Mouse (Mus musculus): ENCODE data around the gene Zfp280d. TPM values are rescaled to one million over a fixed set of nuclear protein-coding genes. Genes with fewer than 3 reads are reported as not detected.

Zfp280d gene
- polyA plus RNA-seq, 1 experiment from 2014 or later: 24.0 TPM

DNA sequence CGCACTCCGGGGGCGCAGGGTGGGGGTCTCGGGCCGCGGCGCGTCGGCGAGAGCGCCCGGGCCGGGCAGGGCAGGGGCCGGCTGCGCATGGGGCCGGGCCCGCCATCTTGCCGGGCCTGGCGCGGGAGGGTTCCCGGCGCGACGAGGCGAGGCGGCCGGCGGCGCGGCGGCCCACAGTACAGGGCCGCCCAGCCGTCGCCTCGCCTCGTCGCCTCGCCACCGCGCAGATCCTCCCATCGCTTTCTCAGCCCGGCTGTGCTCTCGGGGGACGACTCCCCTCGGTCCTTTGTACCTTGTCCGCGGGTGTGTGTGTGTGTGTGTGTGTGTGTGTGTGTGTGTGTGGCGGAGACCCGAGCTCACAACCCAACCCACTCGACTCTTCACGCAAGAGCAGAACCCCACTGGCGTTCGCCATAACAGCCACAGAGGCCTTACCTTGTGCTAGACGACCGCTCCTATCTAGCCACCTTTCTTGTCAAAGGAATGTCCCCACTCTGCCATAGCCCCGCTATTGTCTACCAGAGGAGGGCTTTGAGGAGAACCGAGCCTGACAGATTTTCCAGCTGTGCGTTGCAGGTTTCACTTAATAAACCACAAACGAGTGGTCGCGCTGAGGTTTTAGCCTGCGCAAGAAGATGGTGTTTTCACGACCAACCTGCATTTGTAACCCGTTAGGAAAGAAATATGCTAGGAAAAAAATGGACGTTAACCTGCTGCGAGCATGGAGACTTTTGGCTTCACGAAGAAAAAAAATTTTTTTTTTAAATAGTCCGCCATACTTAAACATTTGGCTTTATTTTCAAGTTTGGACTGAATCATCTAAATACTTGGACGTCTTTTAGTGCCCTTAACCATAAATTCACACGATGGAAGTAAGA, 680 bp downstream of the Zfp280d start:
- Histone ChIP-seq H3K27ac (ENCODE audit: low read length) (peak overlapping the region; percentile 95), H3K9me3 (replicated peaks; ENCODE audit: control insufficient read depth, low read length) (peaks cover 14% of the 10 kb centered on the region), H3K36me3 (ENCODE audit: control insufficient read depth, insufficient read depth) (no peaks in the 10 kb centered on the region), H3K27me3 (ENCODE audit: control insufficient read depth, insufficient read depth, low read length) (no peaks in the 10 kb centered on the region), H3K4me3 (ENCODE audit: low read length) (peak overlapping the region; percentile 75), H3K4me2 (ENCODE audit: low read depth, low read length) (peak overlapping the region; percentile 81), H3K4me1 (ENCODE audit: control insufficient read depth, insufficient read depth, low read length) (peaks cover 9% of the 10 kb centered on the region), H3K9ac (ENCODE audit: low read length) (peak overlapping the region; percentile 94)
- WGBS: 2% methylated on average over 34 of the region's 70 CpGs
- ATAC-seq (replicated peaks; ENCODE audit: extremely low read depth, insufficient read depth, low FRiP score): peak; percentile 65

DNA sequence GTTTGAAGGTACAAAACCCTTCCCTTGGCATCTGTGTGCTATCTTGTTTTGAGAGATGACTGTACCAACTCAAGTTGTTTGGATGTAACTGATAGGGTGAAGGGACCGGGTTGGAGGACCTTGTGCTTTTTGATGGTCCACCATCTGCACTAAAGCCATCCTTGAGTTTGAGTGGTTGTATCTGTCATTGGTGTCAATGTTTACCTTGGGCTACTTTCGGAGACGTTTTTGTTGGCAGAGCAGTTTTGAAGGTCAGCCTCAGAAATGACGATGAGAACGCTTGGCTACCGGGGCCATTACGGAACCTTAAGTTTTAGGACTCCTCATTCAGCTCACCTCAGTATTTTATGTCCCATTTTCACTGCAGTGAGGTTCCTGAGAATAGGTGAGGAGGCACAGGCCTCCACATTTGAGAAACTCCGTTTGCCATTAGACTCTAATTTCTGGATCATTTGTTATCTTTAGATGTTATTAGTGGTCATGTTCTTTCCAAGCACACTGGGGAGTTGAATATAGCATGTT, 1.4 kb downstream of the Zfp280d start:
- 22% methylated on average over 8 of the region's 8 CpGs for WGBS
- Histone ChIP-seq H3K9me3 (replicated peaks; ENCODE audit: control insufficient read depth, low read length) (peaks cover 14% of the 10 kb centered on the region), H3K4me1 (ENCODE audit: control insufficient read depth, insufficient read depth, low read length) (peaks cover 9% of the 10 kb centered on the region), H3K9ac (ENCODE audit: low read length) (peak overlapping the region; percentile 94), H3K4me3 (ENCODE audit: low read length) (peak overlapping the region; percentile 75), H3K27ac (ENCODE audit: low read length) (peak overlapping the region; percentile 95), H3K27me3 (ENCODE audit: control insufficient read depth, insufficient read depth, low read length) (no peaks in the 10 kb centered on the region), H3K4me2 (ENCODE audit: low read depth, low read length) (peak overlapping the region; percentile 81), H3K36me3 (ENCODE audit: control insufficient read depth, insufficient read depth) (no peaks in the 10 kb centered on the region)
- ATAC-seq (replicated peaks; ENCODE audit: extremely low read depth, insufficient read depth, low FRiP score): no peak

- H3K27me3 ChIP-seq (ENCODE audit: control insufficient read depth, insufficient read depth, low read length): no peaks in the 10 kb centered on the region
- H3K4me1 ChIP-seq (ENCODE audit: control insufficient read depth, insufficient read depth, low read length): peaks cover 9% of the 10 kb centered on the region
- H3K27ac ChIP-seq (ENCODE audit: low read length): no peak overlapping the region
- no peak overlapping the region for H3K4me2 ChIP-seq (ENCODE audit: low read depth, low read length)
- H3K9me3 ChIP-seq (replicated peaks; ENCODE audit: control insufficient read depth, low read length): peaks cover 12% of the 10 kb centered on the region
- H3K9ac ChIP-seq (ENCODE audit: low read length): no peak overlapping the region
- no peak for ATAC-seq (replicated peaks; ENCODE audit: extremely low read depth, insufficient read depth, low FRiP score)
- 0 out of 2 replicates have a peak, but pooled peaks cover 2% of the 10 kb centered on the region for H3K36me3 ChIP-seq (ENCODE audit: control insufficient read depth, insufficient read depth)
- no peak overlapping the region for H3K4me3 ChIP-seq (ENCODE audit: low read length)
Observed at GRCm38 (mm10) chr9:72276941-72277340, 2.3 kb downstream of the Zfp280d start.

GRCm38 (mm10) chr9:72279943-72280342, 5.3 kb downstream of the Zfp280d start:
- ATAC-seq (replicated peaks; ENCODE audit: extremely low read depth, insufficient read depth, low FRiP score): no peak
- 82% methylated on average over 4 of the region's 4 CpGs for WGBS

GRCm38 (mm10) chr9:72287696-72288095, 13.0 kb downstream of the Zfp280d start:
- Histone ChIP-seq H3K4me3 (ENCODE audit: low read length) (no peak overlapping the region), H3K27ac (ENCODE audit: low read length) (no peak overlapping the region), H3K27me3 (ENCODE audit: control insufficient read depth, insufficient read depth, low read length) (no peaks in the 10 kb centered on the region), H3K36me3 (ENCODE audit: control insufficient read depth, insufficient read depth) (0 out of 2 replicates have a peak, but pooled peaks cover 4% of the 10 kb centered on the region), H3K9ac (ENCODE audit: low read length) (no peak overlapping the region), H3K4me1 (ENCODE audit: control insufficient read depth, insufficient read depth, low read length) (peaks cover 8% of the 10 kb centered on the region), H3K4me2 (ENCODE audit: low read depth, low read length) (no peak overlapping the region), H3K9me3 (replicated peaks; ENCODE audit: control insufficient read depth, low read length) (no peaks in the 10 kb centered on the region)
- 59% methylated on average over 2 of the region's 2 CpGs for WGBS
- ATAC-seq (replicated peaks; ENCODE audit: extremely low read depth, insufficient read depth, low FRiP score): no peak

More at GRCm38 (mm10) chr9:72279943-72280342, 5.3 kb downstream of the Zfp280d start:
- peaks cover 9% of the 10 kb centered on the region for H3K4me1 ChIP-seq (ENCODE audit: control insufficient read depth, insufficient read depth, low read length)
- H3K9me3 ChIP-seq (replicated peaks; ENCODE audit: control insufficient read depth, low read length): no peaks in the 10 kb centered on the region
- no peak overlapping the region for H3K27ac ChIP-seq (ENCODE audit: low read length)
- H3K9ac ChIP-seq (ENCODE audit: low read length): no peak overlapping the region
- H3K36me3 ChIP-seq (ENCODE audit: control insufficient read depth, insufficient read depth): 0 out of 2 replicates have a peak, but pooled peaks cover 2% of the 10 kb centered on the region
- H3K27me3 ChIP-seq (ENCODE audit: control insufficient read depth, insufficient read depth, low read length): no peaks in the 10 kb centered on the region
- no peak overlapping the region for H3K4me3 ChIP-seq (ENCODE audit: low read length)
- H3K4me2 ChIP-seq (ENCODE audit: low read depth, low read length): no peak overlapping the region

GRCm38 (mm10) chr9:72288210-72288609, 13.6 kb downstream of the Zfp280d start:
- no peak overlapping the region for H3K27ac ChIP-seq (ENCODE audit: low read length)
- no peak overlapping the region for H3K9ac ChIP-seq (ENCODE audit: low read length)

DNA sequence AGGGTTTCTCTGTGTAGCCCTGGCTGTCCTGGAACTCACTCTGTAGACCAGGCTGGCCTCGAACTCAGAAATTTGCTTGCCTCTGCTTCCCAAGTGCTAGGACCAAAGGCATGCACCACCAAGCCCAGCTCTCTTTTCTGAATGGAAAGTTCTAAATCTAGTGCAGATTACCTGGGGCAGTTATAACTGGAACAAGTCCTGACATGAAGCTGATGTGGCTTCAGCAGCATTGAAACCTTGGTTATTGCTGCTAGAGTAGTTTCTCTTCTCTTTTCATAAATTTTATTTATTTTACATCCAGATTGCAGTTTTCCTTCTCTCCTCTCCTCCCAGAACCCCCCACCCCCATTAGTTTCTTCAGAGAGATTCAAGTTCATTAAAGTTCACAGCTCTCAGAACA, 14.4 kb downstream of the Zfp280d start:
- Histone ChIP-seq H3K4me2 (ENCODE audit: low read depth, low read length) (no peak overlapping the region), H3K27ac (ENCODE audit: low read length) (no peak overlapping the region), H3K9me3 (replicated peaks; ENCODE audit: control insufficient read depth, low read length) (no peaks in the 10 kb centered on the region), H3K4me3 (ENCODE audit: low read length) (no peak overlapping the region), H3K27me3 (ENCODE audit: control insufficient read depth, insufficient read depth, low read length) (no peaks in the 10 kb centered on the region), H3K36me3 (ENCODE audit: control insufficient read depth, insufficient read depth) (0 out of 2 replicates have a peak, but pooled peaks cover 4% of the 10 kb centered on the region), H3K4me1 (ENCODE audit: control insufficient read depth, insufficient read depth, low read length) (peaks cover 8% of the 10 kb centered on the region), H3K9ac (ENCODE audit: low read length) (no peak overlapping the region)
- 89% methylated on average over 1 of the region's 1 CpGs for WGBS
- no peak for ATAC-seq (replicated peaks; ENCODE audit: extremely low read depth, insufficient read depth, low FRiP score)

More at GRCm38 (mm10) chr9:72288210-72288609, 13.6 kb downstream of the Zfp280d start:
- Histone ChIP-seq H3K4me1 (ENCODE audit: control insufficient read depth, insufficient read depth, low read length) (peaks cover 8% of the 10 kb centered on the region), H3K27me3 (ENCODE audit: control insufficient read depth, insufficient read depth, low read length) (no peaks in the 10 kb centered on the region), H3K4me3 (ENCODE audit: low read length) (no peak overlapping the region), H3K36me3 (ENCODE audit: control insufficient read depth, insufficient read depth) (0 out of 2 replicates have a peak, but pooled peaks cover 4% of the 10 kb centered on the region), H3K4me2 (ENCODE audit: low read depth, low read length) (no peak overlapping the region), H3K9me3 (replicated peaks; ENCODE audit: control insufficient read depth, low read length) (no peaks in the 10 kb centered on the region)
- no peak for ATAC-seq (replicated peaks; ENCODE audit: extremely low read depth, insufficient read depth, low FRiP score)
- 68% methylated on average over 2 of the region's 2 CpGs for WGBS

- Histone ChIP-seq H3K27ac (ENCODE audit: low read length) (no peak overlapping the region), H3K27me3 (ENCODE audit: control insufficient read depth, insufficient read depth, low read length) (no peaks in the 10 kb centered on the region), H3K4me3 (ENCODE audit: low read length) (no peak overlapping the region), H3K9ac (ENCODE audit: low read length) (no peak overlapping the region), H3K4me2 (ENCODE audit: low read depth, low read length) (no peak overlapping the region), H3K36me3 (ENCODE audit: control insufficient read depth, insufficient read depth) (peaks cover under 1% of the 10 kb centered on the region; the same call in 1 of the 2 replicates), H3K4me1 (ENCODE audit: control insufficient read depth, insufficient read depth, low read length) (no peaks in the 10 kb centered on the region), H3K9me3 (replicated peaks; ENCODE audit: control insufficient read depth, low read length) (no peaks in the 10 kb centered on the region)
- no peak for ATAC-seq (replicated peaks; ENCODE audit: extremely low read depth, insufficient read depth, low FRiP score)
Observed at GRCm38 (mm10) chr9:72294076-72294475, 19.4 kb downstream of the Zfp280d start.

- Histone ChIP-seq H3K9ac (ENCODE audit: low read length) (no peak overlapping the region), H3K4me2 (ENCODE audit: low read depth, low read length) (no peak overlapping the region), H3K27me3 (ENCODE audit: control insufficient read depth, insufficient read depth, low read length) (no peaks in the 10 kb centered on the region), H3K4me3 (ENCODE audit: low read length) (no peak overlapping the region), H3K4me1 (ENCODE audit: control insufficient read depth, insufficient read depth, low read length) (no peaks in the 10 kb centered on the region), H3K27ac (ENCODE audit: low read length) (no peak overlapping the region), H3K36me3 (ENCODE audit: control insufficient read depth, insufficient read depth) (peaks cover 18% of the 10 kb centered on the region), H3K9me3 (replicated peaks; ENCODE audit: control insufficient read depth, low read length) (no peaks in the 10 kb centered on the region)
- WGBS: 84% methylated on average over 2 of the region's 2 CpGs
- ATAC-seq (replicated peaks; ENCODE audit: extremely low read depth, insufficient read depth, low FRiP score): no peak
Observed at GRCm38 (mm10) chr9:72309765-72310164, 35.1 kb downstream of the Zfp280d start.
